Mouse (Mus musculus) heart, embryonic 12.5 days (tissue): ENCODE results near the gene Dmd. TPM values are rescaled to one million over a fixed set of nuclear protein-coding genes. Genes with fewer than 3 reads are reported as not detected.

Experiments
- ATAC-seq: fragments of 200-750 bp; cut with Nextera tagmentation; 2 replicates; pipeline ENCODE4 v1.8.0; 2017; ENCODE audit warnings: moderate TSS enrichment, moderate library complexity; ENCODE audit not compliant: insufficient number of reproducible peaks, low FRiP score
- H3K27ac ChIP-seq: fragments of 300-500 bp; sonication (generic); 2 replicates; pipeline ENCODE4 v1.5.1; 2016; ENCODE audit warnings: mild to moderate bottlenecking, moderate library complexity; ENCODE audit not compliant: poor library complexity, severe bottlenecking
- H3K27me3 ChIP-seq: fragments of 300-500 bp; sonication (generic); replicated peaks from 2 replicates; pipeline ENCODE4 v1.6.1; 2016; ENCODE audit warnings: mild to moderate bottlenecking, moderate library complexity
- H3K36me3 ChIP-seq: fragments of 300-500 bp; sonication (generic); 2 replicates; pipeline ENCODE4 v1.6.1; 2016; ENCODE audit warnings: mild to moderate bottlenecking, moderate library complexity
- H3K4me1 ChIP-seq: fragments of 300-500 bp; sonication (generic); replicated peaks from 2 replicates; pipeline ENCODE4 v1.6.1; 2016; ENCODE audit warnings: mild to moderate bottlenecking
- H3K4me2 ChIP-seq: fragments of 300-500 bp; sonication (generic); 2 replicates; pipeline ENCODE4 v1.6.1; 2016; ENCODE audit warnings: mild to moderate bottlenecking, moderate library complexity
- H3K4me3 ChIP-seq: fragments of 300-500 bp; sonication (generic); 2 replicates; pipeline ENCODE4 v1.5.1; 2016; ENCODE audit warnings: mild to moderate bottlenecking
- H3K9ac ChIP-seq: fragments of 300-500 bp; sonication (generic); 2 replicates; pipeline ENCODE4 v1.6.1; 2016; ENCODE audit warnings: mild to moderate bottlenecking, moderate library complexity
- H3K9me3 ChIP-seq: fragments of 300-500 bp; sonication (generic); replicated peaks from 2 replicates; pipeline ENCODE4 v1.6.1; 2016; ENCODE audit warnings: mild to moderate bottlenecking, moderate library complexity
- WGBS: fragments of 180-500 bp; shearing (Covaris S2); methylation state at CpG from one replicate; pipeline ENCODE4 v1.1.7; 2016; 5-methylcytosine and 5-hydroxymethylcytosine counted together
- polyA plus RNA-seq: library from polyadenylated mRNA; unstranded; fragments of >200 nt; fragmentation: Nextera tagmentation; extraction: Ambion mirVana; gene quantifications from 2 replicates; pipeline ENCODE4 v1.2.1, GENCODE M21; 2016

Gene Dmd
- polyA plus RNA-seq, 1 experiment from 2014 or later, result 27.8 TPM

- WGBS, result 60% methylated on average over 4 of the region's 4 CpGs
- H3K4me2 ChIP-seq, result no peak overlapping the region
- no peak for ATAC-seq
Observed at GRCm38 (mm10) chrX:84435608-84436007, 1486.9 kb downstream of the Dmd start.

DNA sequence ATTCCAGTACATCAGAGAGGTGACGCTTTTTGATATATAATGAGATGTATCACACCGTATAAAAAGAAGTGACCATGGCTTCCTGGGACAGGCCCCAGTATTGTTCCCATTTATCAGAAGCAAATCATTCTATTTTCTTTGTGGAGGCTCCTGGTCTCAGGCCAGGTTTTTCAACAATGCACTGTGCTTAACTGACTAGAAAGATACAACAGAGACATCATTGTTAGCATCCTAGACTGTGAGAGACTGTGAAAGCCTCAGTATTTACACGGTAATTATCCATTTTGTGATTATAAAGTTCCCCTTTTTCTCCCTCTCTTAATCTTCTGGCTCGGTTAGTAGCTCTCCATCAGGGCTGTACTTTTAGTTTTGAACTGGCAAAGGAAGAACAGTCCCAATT, 1487.9 kb downstream of the Dmd start:
- Histone ChIP-seq H3K27me3 (no peaks in the 10 kb centered on the region), H3K36me3 (no peaks in the 10 kb centered on the region), H3K4me2 (no peak overlapping the region), H3K4me1 (no peaks in the 10 kb centered on the region), H3K9ac (no peak overlapping the region), H3K27ac (no peak overlapping the region), H3K9me3 (no peaks in the 10 kb centered on the region), H3K4me3 (no peak overlapping the region)
- WGBS, result 69% methylated on average over 4 of the region's 4 CpGs
- no peak for ATAC-seq

More at GRCm38 (mm10) chrX:84435608-84436007, 1486.9 kb downstream of the Dmd start:
- Histone ChIP-seq H3K9ac (no peak overlapping the region), H3K27me3 (no peaks in the 10 kb centered on the region), H3K36me3 (no peaks in the 10 kb centered on the region), H3K4me3 (no peak overlapping the region), H3K4me1 (no peaks in the 10 kb centered on the region), H3K27ac (no peak overlapping the region), H3K9me3 (no peaks in the 10 kb centered on the region)

- no peak overlapping the region for H3K27ac ChIP-seq
- WGBS, result 57% methylated on average over 3 of the region's 3 CpGs
- no peak overlapping the region for H3K9ac ChIP-seq
- H3K4me1 ChIP-seq, result no peaks in the 10 kb centered on the region
- no peaks in the 10 kb centered on the region for H3K36me3 ChIP-seq
- ATAC-seq, result no peak
- no peak overlapping the region for H3K4me2 ChIP-seq
- H3K9me3 ChIP-seq, result no peaks in the 10 kb centered on the region
- H3K27me3 ChIP-seq, result no peaks in the 10 kb centered on the region
- H3K4me3 ChIP-seq, result no peak overlapping the region
Observed at GRCm38 (mm10) chrX:84442996-84443395, 1494.3 kb downstream of the Dmd start.

DNA sequence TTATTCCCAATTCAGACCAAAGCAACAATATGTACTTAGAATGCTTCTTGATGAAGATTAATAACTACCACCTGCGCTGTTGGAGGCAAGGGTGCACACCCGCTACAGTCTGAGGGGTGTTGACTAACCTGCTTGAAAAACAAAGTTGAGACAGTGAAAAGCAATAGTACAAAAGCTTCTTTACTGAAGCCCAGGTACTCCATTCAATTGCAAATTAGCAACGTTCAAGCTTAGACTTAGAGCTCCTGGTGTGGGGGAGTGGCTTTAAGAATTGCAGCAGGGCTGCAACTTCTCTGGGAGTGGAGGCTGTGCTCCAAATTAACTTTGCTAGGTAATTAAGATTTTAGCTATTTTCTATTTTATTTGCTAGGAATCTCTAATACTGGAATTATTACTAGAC, 1495.3 kb downstream of the Dmd start:
- 52% methylated on average over 3 of the region's 3 CpGs for WGBS

GRCm38 (mm10) chrX:84444638-84445037, 1496.0 kb downstream of the Dmd start:
- ATAC-seq, result no peak
- no peak overlapping the region for H3K9ac ChIP-seq
- H3K4me2 ChIP-seq, result no peak overlapping the region
- H3K4me3 ChIP-seq, result no peak overlapping the region
- H3K27me3 ChIP-seq, result no peaks in the 10 kb centered on the region
- no peak overlapping the region for H3K27ac ChIP-seq
- H3K4me1 ChIP-seq, result no peaks in the 10 kb centered on the region
- H3K36me3 ChIP-seq, result no peaks in the 10 kb centered on the region
- no peaks in the 10 kb centered on the region for H3K9me3 ChIP-seq

More for the DNA sequence above, 1495.3 kb downstream of the Dmd start:
- no peak overlapping the region for H3K4me2 ChIP-seq
- no peak overlapping the region for H3K9ac ChIP-seq
- H3K4me3 ChIP-seq, result no peak overlapping the region
- H3K27me3 ChIP-seq, result no peaks in the 10 kb centered on the region
- ATAC-seq, result no peak
- H3K36me3 ChIP-seq, result no peaks in the 10 kb centered on the region
- H3K4me1 ChIP-seq, result no peaks in the 10 kb centered on the region
- H3K9me3 ChIP-seq, result no peaks in the 10 kb centered on the region
- no peak overlapping the region for H3K27ac ChIP-seq

GRCm38 (mm10) chrX:84454473-84454872, 1505.8 kb downstream of the Dmd start:
- no peaks in the 10 kb centered on the region for H3K36me3 ChIP-seq
- no peak overlapping the region for H3K9ac ChIP-seq
- H3K27ac ChIP-seq, result no peak overlapping the region
- ATAC-seq, result no peak
- H3K4me2 ChIP-seq, result no peak overlapping the region
- H3K4me3 ChIP-seq, result no peak overlapping the region
- H3K9me3 ChIP-seq, result no peaks in the 10 kb centered on the region
- no peaks in the 10 kb centered on the region for H3K27me3 ChIP-seq
- no peaks in the 10 kb centered on the region for H3K4me1 ChIP-seq
- WGBS, result 72% methylated on average over 1 of the region's 1 CpGs

DNA sequence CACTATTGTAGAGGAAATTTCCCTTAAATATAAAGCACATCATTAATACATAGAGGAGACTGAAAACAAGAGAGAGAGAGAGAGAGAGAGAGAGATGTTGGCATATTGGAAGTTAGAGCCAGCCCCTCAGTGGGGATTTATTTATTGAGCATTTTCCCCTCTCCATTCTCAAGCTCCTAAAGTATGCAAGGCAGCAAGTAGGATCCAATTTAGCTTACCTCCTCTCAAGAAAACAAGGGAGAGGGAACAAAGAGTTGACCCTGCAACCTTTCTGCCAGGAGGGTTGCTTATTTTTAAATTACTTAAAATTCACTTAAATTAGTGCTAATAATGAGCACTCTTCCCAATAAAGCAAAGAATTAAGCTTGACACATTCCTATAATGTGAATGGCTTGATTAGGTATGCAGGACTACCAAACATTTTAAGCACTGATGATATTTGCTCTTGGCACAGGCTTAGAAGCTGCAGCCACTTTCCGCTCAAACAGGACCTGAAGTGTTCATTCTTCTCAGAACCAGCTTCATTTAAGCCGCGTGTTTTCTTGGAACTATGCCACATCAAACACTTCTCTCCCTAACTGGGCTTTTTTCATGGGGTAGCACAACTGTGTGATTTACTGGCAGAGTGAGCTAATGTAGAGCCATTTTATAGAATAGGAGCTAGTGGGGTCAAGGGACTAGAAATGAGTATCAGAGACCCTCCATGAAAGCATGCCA, 1566.1 kb downstream of the Dmd start:
- no peak overlapping the region for H3K9ac ChIP-seq
- no peak for ATAC-seq
- no peak overlapping the region for H3K27ac ChIP-seq
- no peak overlapping the region for H3K4me3 ChIP-seq
- H3K4me1 ChIP-seq, result no peaks in the 10 kb centered on the region
- no peak overlapping the region for H3K4me2 ChIP-seq
- no peaks in the 10 kb centered on the region for H3K9me3 ChIP-seq
- WGBS, result 69% methylated on average over 3 of the region's 3 CpGs
- H3K27me3 ChIP-seq, result no peaks in the 10 kb centered on the region
- no peaks in the 10 kb centered on the region for H3K36me3 ChIP-seq

- Histone ChIP-seq H3K9me3 (no peaks in the 10 kb centered on the region), H3K4me2 (no peak overlapping the region), H3K4me1 (no peaks in the 10 kb centered on the region), H3K27ac (no peak overlapping the region), H3K4me3 (no peak overlapping the region), H3K27me3 (no peaks in the 10 kb centered on the region), H3K36me3 (no peaks in the 10 kb centered on the region), H3K9ac (no peak overlapping the region)
- ATAC-seq, result no peak
- 63% methylated on average over 1 of the region's 1 CpGs for WGBS
Observed at GRCm38 (mm10) chrX:84551995-84552394, 1603.3 kb downstream of the Dmd start.

- Histone ChIP-seq H3K4me1 (no peaks in the 10 kb centered on the region), H3K36me3 (no peaks in the 10 kb centered on the region), H3K4me3 (no peak overlapping the region), H3K4me2 (no peak overlapping the region), H3K9me3 (no peaks in the 10 kb centered on the region), H3K9ac (no peak overlapping the region), H3K27ac (no peak overlapping the region), H3K27me3 (no peaks in the 10 kb centered on the region)
- ATAC-seq, result no peak
- WGBS, result 4% methylated on average over 1 of the region's 1 CpGs
Observed at GRCm38 (mm10) chrX:84553441-84553840, 1604.8 kb downstream of the Dmd start.

DNA sequence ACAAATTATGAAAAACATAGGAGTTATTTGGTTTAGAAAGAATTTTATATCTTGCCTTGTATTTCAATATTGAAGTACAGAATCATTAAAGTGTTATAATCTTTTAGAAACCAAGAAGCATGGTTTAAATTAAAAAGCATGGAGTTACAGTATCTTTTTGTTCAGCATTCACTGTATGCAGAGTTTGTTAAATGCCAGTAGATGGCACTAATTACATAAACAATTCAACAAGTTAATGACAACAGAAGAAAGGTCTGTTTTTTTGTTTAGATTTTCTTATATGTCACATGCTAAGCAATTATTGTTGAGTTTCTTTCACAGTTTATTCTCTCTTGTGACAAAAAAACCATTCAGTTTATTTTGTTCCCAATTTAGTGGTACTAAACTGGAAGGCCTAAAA, 1649.8 kb downstream of the Dmd start:
- no peaks in the 10 kb centered on the region for H3K4me1 ChIP-seq
- no peaks in the 10 kb centered on the region for H3K36me3 ChIP-seq
- no peak overlapping the region for H3K4me2 ChIP-seq
- no peak overlapping the region for H3K4me3 ChIP-seq
- no peaks in the 10 kb centered on the region for H3K9me3 ChIP-seq
- H3K9ac ChIP-seq, result no peak overlapping the region
- no peak for ATAC-seq
- H3K27ac ChIP-seq, result no peak overlapping the region
- H3K27me3 ChIP-seq, result no peaks in the 10 kb centered on the region

DNA sequence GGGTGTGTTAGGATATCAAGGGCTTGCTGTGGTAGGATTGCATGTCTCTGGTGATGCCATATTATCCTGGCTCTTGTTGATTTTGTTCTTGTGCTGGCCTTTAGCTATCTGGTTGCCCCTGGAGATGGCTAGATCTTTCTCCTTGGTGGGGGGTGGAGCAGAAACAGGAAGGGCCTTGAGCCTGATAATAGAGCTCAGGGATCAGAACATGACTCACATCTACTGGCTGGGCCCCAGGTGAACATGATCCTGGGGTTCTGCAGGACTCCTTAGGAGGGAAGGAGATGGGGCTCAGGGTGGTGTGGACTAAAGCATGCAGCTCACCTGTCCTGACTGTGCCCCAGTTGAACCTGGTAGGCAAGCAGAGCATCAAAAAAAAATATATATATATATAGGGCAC, 1691.8 kb downstream of the Dmd start:
- Histone ChIP-seq H3K4me2 (no peak overlapping the region), H3K4me1 (no peaks in the 10 kb centered on the region), H3K27ac (no peak overlapping the region), H3K27me3 (no peaks in the 10 kb centered on the region), H3K9ac (no peak overlapping the region), H3K9me3 (no peaks in the 10 kb centered on the region), H3K4me3 (no peak overlapping the region), H3K36me3 (no peaks in the 10 kb centered on the region)
- no peak for ATAC-seq

- Histone ChIP-seq H3K27ac (no peak overlapping the region), H3K4me2 (no peak overlapping the region), H3K9ac (no peak overlapping the region), H3K36me3 (no peaks in the 10 kb centered on the region), H3K4me1 (no peaks in the 10 kb centered on the region), H3K4me3 (no peak overlapping the region), H3K27me3 (no peaks in the 10 kb centered on the region), H3K9me3 (no peaks in the 10 kb centered on the region)
- no peak for ATAC-seq
- WGBS, result 60% methylated on average over 4 of the region's 4 CpGs
Observed at GRCm38 (mm10) chrX:84747683-84748082, 1799.0 kb downstream of the Dmd start.
